Mouse (Mus musculus) lung, embryonic 16.5 days (tissue): ENCODE data around the gene Clcn6. TPM values are rescaled to one million over a fixed set of nuclear protein-coding genes. Genes with fewer than 3 reads are reported as not detected.

ENCODE experiments used
- ATAC-seq: fragments of 200-750 bp; cut with Nextera tagmentation; 2 replicates; pipeline ENCODE4 v1.8.0; 2017; ENCODE audit warnings: low read depth, mild to moderate bottlenecking, moderate library complexity
- H3K27ac ChIP-seq: fragments of 300-500 bp; sonication (generic); 2 replicates; pipeline ENCODE4 v1.5.1; 2014; ENCODE audit warnings: mild to moderate bottlenecking, control low read depth, low read length
- H3K27me3 ChIP-seq: fragments of 300-500 bp; sonication (generic); 2 replicates; pipeline ENCODE4 v1.6.1; 2014; ENCODE audit warnings: low read depth, low read length, mixed read lengths; ENCODE audit not compliant: control insufficient read depth, insufficient read depth
- H3K36me3 ChIP-seq: fragments of 300-500 bp; sonication (generic); 2 replicates; pipeline ENCODE4 v1.6.1; 2014; ENCODE audit warnings: low read length; ENCODE audit not compliant: control insufficient read depth, insufficient read depth
- H3K4me1 ChIP-seq: fragments of 300-500 bp; sonication (generic); replicated peaks from 2 replicates; pipeline ENCODE4 v1.6.1; 2014; ENCODE audit warnings: low read length, mixed read lengths; ENCODE audit not compliant: control insufficient read depth, insufficient read depth
- H3K4me2 ChIP-seq: fragments of 300-500 bp; sonication (generic); 2 replicates; pipeline ENCODE4 v1.6.1; 2014; ENCODE audit warnings: low read depth, low read length, control low read depth
- H3K4me3 ChIP-seq: fragments of 300-500 bp; sonication (generic); 2 replicates; pipeline ENCODE4 v1.5.1; 2014; ENCODE audit warnings: mild to moderate bottlenecking, low read length, control low read depth
- H3K9ac ChIP-seq: fragments of 300-500 bp; sonication (generic); 2 replicates; pipeline ENCODE4 v1.6.1; 2014; ENCODE audit warnings: low read length, control low read depth
- H3K9me3 ChIP-seq: fragments of 300-500 bp; sonication (generic); 2 replicates; pipeline ENCODE4 v1.6.1; 2016; ENCODE audit warnings: low read length; ENCODE audit not compliant: control insufficient read depth
- WGBS: fragments of 180-500 bp; shearing (Covaris S2); extraction: QIAGEN DNeasy Blood & Tissue Kit; methylation state at CpG from one replicate; pipeline ENCODE4 v1.1.7; 2014; 5-methylcytosine and 5-hydroxymethylcytosine counted together
- polyA plus RNA-seq: library from polyadenylated mRNA; unstranded; fragments of >200 nt; fragmentation: Nextera tagmentation; extraction: Ambion mirVana; gene quantifications from 2 replicates; pipeline ENCODE4 v1.2.1, GENCODE M21; 2015

The Clcn6 gene
- polyA plus RNA-seq, 1 experiment from 2014 or later = 4.5 TPM

- H3K4me2 ChIP-seq = no peak overlapping the region
- ATAC-seq = no peak
- 85% methylated on average over 6 of the region's 6 CpGs for WGBS
These were observed 60.2 kb downstream of the Clcn6 start for GRCm38 (mm10) chr4:147978391-147978790.

GRCm38 (mm10) chr4:147977726-147978125 is 60.9 kb downstream of the Clcn6 start:
- H3K9me3 ChIP-seq = no peaks in the 10 kb centered on the region
- 74% methylated on average over 4 of the region's 4 CpGs for WGBS
- H3K27ac ChIP-seq = no peak overlapping the region
- no peak for ATAC-seq
- no peak overlapping the region for H3K4me3 ChIP-seq
- H3K4me2 ChIP-seq = no peak overlapping the region
- H3K36me3 ChIP-seq = no peaks in the 10 kb centered on the region
- no peaks in the 10 kb centered on the region for H3K27me3 ChIP-seq
- no peaks in the 10 kb centered on the region for H3K4me1 ChIP-seq
- no peak overlapping the region for H3K9ac ChIP-seq

More at GRCm38 (mm10) chr4:147978391-147978790, 60.2 kb downstream of the Clcn6 start:
- H3K4me1 ChIP-seq = no peaks in the 10 kb centered on the region
- no peaks in the 10 kb centered on the region for H3K36me3 ChIP-seq
- H3K9me3 ChIP-seq = no peaks in the 10 kb centered on the region
- no peak overlapping the region for H3K9ac ChIP-seq
- no peaks in the 10 kb centered on the region for H3K27me3 ChIP-seq
- no peak overlapping the region for H3K4me3 ChIP-seq
- H3K27ac ChIP-seq = no peak overlapping the region

- Histone ChIP-seq H3K4me3 (no peak overlapping the region), H3K27me3 (no peaks in the 10 kb centered on the region), H3K36me3 (no peaks in the 10 kb centered on the region), H3K9me3 (no peaks in the 10 kb centered on the region), H3K4me1 (no peaks in the 10 kb centered on the region), H3K9ac (no peak overlapping the region), H3K4me2 (no peak overlapping the region), H3K27ac (no peak overlapping the region)
- 54% methylated on average over 3 of the region's 3 CpGs for WGBS
- ATAC-seq = no peak
These were observed 62.4 kb downstream of the Clcn6 start for GRCm38 (mm10) chr4:147976237-147976636.

DNA sequence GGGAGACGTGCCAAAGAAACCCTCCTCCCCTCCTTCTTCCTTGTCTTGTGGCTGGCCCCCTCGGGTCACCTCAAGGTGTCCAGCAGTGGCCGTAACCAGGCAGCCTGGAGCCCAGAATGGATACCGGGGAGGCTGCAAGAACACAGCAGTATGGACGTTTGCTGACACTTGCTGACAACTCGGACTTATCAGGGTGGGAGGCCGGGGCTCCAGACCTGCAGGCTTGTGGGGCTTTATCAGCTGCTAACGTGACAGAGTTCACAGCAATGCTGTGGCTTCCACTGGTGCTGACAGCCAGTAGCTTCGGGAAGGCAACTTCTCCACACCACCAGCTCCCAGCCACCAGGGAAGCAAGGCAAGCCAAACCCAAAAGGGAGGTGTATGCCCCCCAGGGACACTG is 69.3 kb downstream of the Clcn6 start:
- Histone ChIP-seq H3K27me3 (no peaks in the 10 kb centered on the region), H3K9me3 (no peaks in the 10 kb centered on the region), H3K4me1 (no peaks in the 10 kb centered on the region), H3K4me2 (no peak overlapping the region), H3K9ac (no peak overlapping the region), H3K27ac (no peak overlapping the region), H3K36me3 (no peaks in the 10 kb centered on the region), H3K4me3 (no peak overlapping the region)
- 25% methylated on average over 9 of the region's 9 CpGs for WGBS
- no peak for ATAC-seq

DNA sequence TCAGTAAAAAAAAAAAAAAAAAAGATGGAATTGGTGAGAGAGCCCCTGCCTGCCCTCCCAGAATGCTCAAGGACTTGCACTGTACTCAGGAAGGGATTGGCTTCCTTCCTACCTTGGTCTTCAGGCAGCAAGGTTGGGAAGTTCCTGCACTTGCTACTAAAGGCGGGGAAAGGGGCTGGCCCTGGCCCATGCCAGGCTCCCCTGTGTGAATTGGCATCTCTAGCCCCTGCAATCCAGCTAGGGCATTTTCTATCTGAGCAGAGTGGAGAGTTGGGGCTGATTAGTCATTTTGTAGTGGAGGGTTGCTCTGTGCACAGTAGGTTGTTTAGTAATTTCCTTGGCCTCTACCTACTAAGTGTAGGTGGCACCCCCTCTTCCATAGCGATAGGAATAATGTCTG is 69.8 kb downstream of the Clcn6 start:
- no peak for ATAC-seq
- WGBS = 72% methylated on average over 2 of the region's 2 CpGs
- no peak overlapping the region for H3K4me3 ChIP-seq
- no peak overlapping the region for H3K27ac ChIP-seq
- H3K9me3 ChIP-seq = no peaks in the 10 kb centered on the region
- no peak overlapping the region for H3K9ac ChIP-seq
- H3K4me1 ChIP-seq = no peaks in the 10 kb centered on the region
- H3K27me3 ChIP-seq = no peaks in the 10 kb centered on the region
- H3K4me2 ChIP-seq = no peak overlapping the region
- no peaks in the 10 kb centered on the region for H3K36me3 ChIP-seq

GRCm38 (mm10) chr4:147965712-147966111 is 72.9 kb downstream of the Clcn6 start:
- Histone ChIP-seq H3K9ac (no peak overlapping the region), H3K36me3 (no peaks in the 10 kb centered on the region), H3K9me3 (no peaks in the 10 kb centered on the region), H3K4me2 (no peak overlapping the region), H3K4me1 (no peaks in the 10 kb centered on the region), H3K4me3 (no peak overlapping the region), H3K27ac (no peak overlapping the region), H3K27me3 (no peaks in the 10 kb centered on the region)
- WGBS = 37% methylated on average over 7 of the region's 7 CpGs
- no peak for ATAC-seq

DNA sequence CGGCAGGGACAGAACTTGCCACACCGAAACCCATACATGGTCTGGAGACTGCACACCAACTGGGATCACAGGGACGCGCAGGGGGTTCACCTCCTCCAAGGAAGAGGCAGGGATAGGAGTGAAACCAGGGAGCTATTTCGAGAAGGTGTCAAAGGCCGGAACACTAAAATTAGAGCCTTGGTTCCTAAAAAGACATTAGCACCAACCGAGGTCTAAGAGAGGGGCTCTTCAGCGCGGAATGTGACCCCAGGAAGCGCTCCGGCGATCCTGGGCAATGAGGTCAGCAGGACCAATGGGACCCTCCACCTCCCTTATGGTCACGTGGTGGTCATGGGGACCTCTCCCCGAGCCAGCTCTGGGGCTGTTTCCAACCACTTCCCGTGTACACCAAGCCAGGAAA is 75.0 kb downstream of the Clcn6 start:
- H3K27me3 ChIP-seq = no peaks in the 10 kb centered on the region
- ATAC-seq = no peak
- H3K9ac ChIP-seq = no peak overlapping the region
- no peak overlapping the region for H3K4me2 ChIP-seq
- 82% methylated on average over 15 of the region's 15 CpGs for WGBS
- no peaks in the 10 kb centered on the region for H3K9me3 ChIP-seq
- no peak overlapping the region for H3K4me3 ChIP-seq
- no peak overlapping the region for H3K27ac ChIP-seq
- no peaks in the 10 kb centered on the region for H3K36me3 ChIP-seq
- no peaks in the 10 kb centered on the region for H3K4me1 ChIP-seq

DNA sequence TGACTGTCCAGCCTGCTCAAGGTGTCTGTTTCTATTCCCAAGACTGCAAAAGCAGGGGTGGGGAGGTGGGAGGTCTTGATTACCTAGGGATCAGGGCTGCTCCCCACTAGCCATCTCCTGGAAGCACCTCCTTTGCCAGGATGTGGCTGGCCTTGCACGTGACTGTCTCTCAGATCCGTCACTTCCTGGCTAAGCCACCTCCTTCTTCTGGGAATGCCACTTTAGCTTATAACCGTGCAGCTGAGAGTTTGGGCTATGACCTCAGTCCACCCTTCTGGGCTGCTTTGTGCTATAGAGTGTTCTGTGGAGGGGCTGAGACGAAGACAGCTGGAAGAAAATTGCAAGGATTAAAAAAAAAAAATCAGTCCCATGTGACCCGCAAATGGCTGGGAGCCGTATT is 75.8 kb downstream of the Clcn6 start:
- Histone ChIP-seq H3K9me3 (no peaks in the 10 kb centered on the region), H3K36me3 (no peaks in the 10 kb centered on the region), H3K27me3 (no peaks in the 10 kb centered on the region), H3K4me1 (no peaks in the 10 kb centered on the region), H3K4me2 (no peak overlapping the region), H3K4me3 (no peak overlapping the region), H3K9ac (no peak overlapping the region), H3K27ac (no peak overlapping the region)
- ATAC-seq = no peak
- 42% methylated on average over 6 of the region's 6 CpGs for WGBS

GRCm38 (mm10) chr4:147959881-147960831 is 78.5 kb downstream of the Clcn6 start:
- no peaks in the 10 kb centered on the region for H3K9me3 ChIP-seq
- H3K27me3 ChIP-seq = no peaks in the 10 kb centered on the region
- ATAC-seq = no peak
- H3K9ac ChIP-seq = no peak overlapping the region
- no peaks in the 10 kb centered on the region for H3K4me1 ChIP-seq
- 35% methylated on average over 6 of the region's 6 CpGs for WGBS
- H3K36me3 ChIP-seq = no peaks in the 10 kb centered on the region
- no peak overlapping the region for H3K27ac ChIP-seq
- no peak overlapping the region for H3K4me2 ChIP-seq
- no peak overlapping the region for H3K4me3 ChIP-seq
